Mouse (Mus musculus) ES-E14 (cell line): Measurements from ENCODE around the gene Tmprss4. TPM values are rescaled to one million over a fixed set of nuclear protein-coding genes. Genes with fewer than 3 reads are reported as not detected.

Experiments
- DNase-seq: peaks from one replicate; pipeline ENCODE4 v3.0.0-alpha.2; 2013; ENCODE audit warnings: low read depth, low spot score
- H3K27ac ChIP-seq: 2 replicates; pipeline ENCODE4 v1.5.1; 2012; ENCODE audit warnings: low read depth, mild to moderate bottlenecking, low read length, moderate library complexity, mixed read lengths; ENCODE audit not compliant: poor library complexity, insufficient read depth, severe bottlenecking
- H3K36me3 ChIP-seq: 2 replicates; pipeline ENCODE4 v1.6.1; 2012; ENCODE audit warnings: mild to moderate bottlenecking, low read length, moderate library complexity, mixed read lengths; ENCODE audit not compliant: control insufficient read depth, poor library complexity, insufficient read depth, severe bottlenecking
- H3K4me1 ChIP-seq, 2 experiments: fragments of 150-350 bp in 1 of 2; sonication (generic) in 1 of 2; 2 replicates each; pipeline ENCODE4 v1.6.1; 2012; ENCODE audit warnings: low read length in 2 of 2, mild to moderate bottlenecking in 1 of 2, mixed read lengths in 1 of 2; ENCODE audit not compliant: control insufficient read depth in 2 of 2, insufficient read depth in 2 of 2, poor library complexity in 1 of 2
- H3K4me3 ChIP-seq, 2 experiments: fragments of 150-350 bp in 1 of 2; sonication (generic) in 1 of 2; 2 replicates each; pipeline ENCODE4 v1.5.1; 2012; ENCODE audit warnings: low read length in 2 of 2, low read depth in 1 of 2, mild to moderate bottlenecking in 1 of 2, mixed read lengths in 1 of 2; ENCODE audit not compliant: insufficient read depth in 1 of 2, poor library complexity in 1 of 2, severe bottlenecking in 1 of 2
- H3K9ac ChIP-seq: 2 replicates; pipeline ENCODE4 v1.6.1; 2012; ENCODE audit warnings: low read depth, mild to moderate bottlenecking, low read length, mixed read lengths; ENCODE audit not compliant: poor library complexity, insufficient read depth, severe bottlenecking
- H3K9me3 ChIP-seq: fragments of 150-350 bp; sonication (generic); 2 replicates; pipeline ENCODE4 v1.6.1; 2012; ENCODE audit warnings: low read depth, mild to moderate bottlenecking, low read length; ENCODE audit not compliant: control insufficient read depth, insufficient read depth
- CHD2 ChIP-seq: IDR thresholded peaks from 2 replicates; pipeline ENCODE4 v1.6.1; 2014; ENCODE audit warnings: mild to moderate bottlenecking, low read depth, low read length, inconsistent platforms
- HCFC1 ChIP-seq: IDR thresholded peaks from 2 replicates; pipeline ENCODE4 v1.6.1; 2012; ENCODE audit warnings: low read length, inconsistent platforms, borderline replicate concordance; ENCODE audit not compliant: insufficient read depth
- MAFK ChIP-seq: IDR thresholded peaks from 2 replicates; pipeline ENCODE4 v1.6.1; 2014; ENCODE audit warnings: mild to moderate bottlenecking, low read depth, low read length, inconsistent platforms; ENCODE audit not compliant: insufficient read depth
- ZC3H11A ChIP-seq: IDR thresholded peaks from 2 replicates; pipeline ENCODE4 v1.6.1; 2012; ENCODE audit warnings: low read depth, mild to moderate bottlenecking, inconsistent platforms, low read length, borderline replicate concordance
- ZNF384 ChIP-seq: IDR thresholded peaks from 2 replicates; pipeline ENCODE4 v1.6.1; 2012; ENCODE audit warnings: low read depth, low read length, inconsistent platforms
- in situ Hi-C, 2 experiments: fragments of 600-800 bp; cut with MboI; formaldehyde crosslinking; loops; one replicate each; pipeline ENCODE4 v1.15.1; 2025; ENCODE audit warnings: low sequenced_read_pairs in 2 of 2, inconsistent platforms in 1 of 2; ENCODE audit not compliant: unreplicated experiment in 2 of 2
- total RNA-seq: library from RNA; depleted of rRNA; stranded (reverse); fragments of 300-350 nt; gene quantifications from 2 replicates; pipeline ENCODE4 v1.2.3, GENCODE M21; 2012; rRNA removed

Gene Tmprss4
- total RNA-seq, 1 experiment, result 0.36 TPM

- no peak overlapping the region for H3K4me3 ChIP-seq
- no peak for DNase-seq
- no peak for TF ChIP-seq HCFC1
- no peak for TF ChIP-seq ZNF384
- no peak for TF ChIP-seq MAFK
- no peak for TF ChIP-seq CHD2
- TF ChIP-seq ZC3H11A, result no peak
- H3K36me3 ChIP-seq, result no peaks in the 10 kb centered on the region
- in situ Hi-C loops, result no loop called here
- no peak overlapping the region for H3K27ac ChIP-seq
- no peak overlapping the region for H3K9ac ChIP-seq
- peaks cover 4 to 17% of the 10 kb centered on the region in 2 experiments; a peak in 3 of 4 replicates for H3K4me1 ChIP-seq
- H3K9me3 ChIP-seq, result no peaks in the 10 kb centered on the region
These were observed 73.8 kb downstream of the Tmprss4 start for GRCm38 (mm10) chr9:45130119-45130518.

- H3K27ac ChIP-seq, result no peak overlapping the region
- H3K9me3 ChIP-seq, result no peaks in the 10 kb centered on the region
- peak overlapping the region in 1 of 2 experiments; percentile 1; a peak in 1 of 4 replicates for H3K4me3 ChIP-seq
- H3K36me3 ChIP-seq, result no peaks in the 10 kb centered on the region
- no peak overlapping the region for H3K9ac ChIP-seq
- in situ Hi-C loops, result no loop called here
- peaks cover 4 to 26% of the 10 kb centered on the region in 2 experiments; a peak in 3 of 4 replicates for H3K4me1 ChIP-seq
- TF ChIP-seq ZC3H11A (no peak), CHD2 (no peak), MAFK (no peak), ZNF384 (no peak)
- DNase-seq, result no peak
These were observed 77.0 kb downstream of the Tmprss4 start for GRCm38 (mm10) chr9:45126941-45127340.

DNA sequence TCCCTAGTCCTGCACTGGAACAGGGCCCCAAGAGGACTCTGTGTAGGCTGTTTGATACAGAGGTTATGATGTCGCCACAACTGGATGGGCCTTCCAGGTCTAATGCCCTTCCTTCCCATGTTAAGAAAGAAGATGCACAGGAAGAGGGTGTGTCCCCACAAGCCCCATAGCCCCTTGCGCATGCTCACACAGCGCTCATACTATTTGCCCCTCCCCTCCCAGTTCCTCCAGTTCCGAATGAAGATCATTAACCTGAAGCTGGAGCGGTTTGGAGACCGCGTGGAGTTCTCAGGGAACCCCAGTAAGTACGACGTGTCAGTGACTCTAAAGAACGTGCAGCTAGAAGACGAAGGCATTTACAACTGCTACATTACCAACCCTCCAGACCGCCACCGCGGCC, 78.7 kb downstream of the Tmprss4 start:
- in situ Hi-C loops, result no loop called here
- Histone ChIP-seq H3K4me1 (peaks cover 4 to 26% of the 10 kb centered on the region in 2 experiments; a peak in 3 of 4 replicates), H3K4me3 (peak overlapping the region; percentile 34 to 38; a peak in 2 of 4 replicates), H3K9ac (peak overlapping the region; percentile 34; the same call in 1 of the 2 replicates), H3K36me3 (no peaks in the 10 kb centered on the region), H3K27ac (no peak overlapping the region), H3K9me3 (no peaks in the 10 kb centered on the region)
- no peak for DNase-seq
- TF ChIP-seq HCFC1, result no peak
- no peak for TF ChIP-seq CHD2
- no peak for TF ChIP-seq ZC3H11A
- TF ChIP-seq ZNF384, result no peak
- no peak for TF ChIP-seq MAFK

Other genes with a start within 250 kb of the Tmprss4 start
- gene Ube4a, start 238.5 kb downstream of the Tmprss4 start, total RNA-seq, result 46.5 and 56.3 TPM in 2 replicates
- gene Cd3g, start 223.7 kb downstream of the Tmprss4 start, total RNA-seq, result 0.27 TPM in 1 of 2 replicates, not detected in the other
- gene Cd3d, start 222.3 kb downstream of the Tmprss4 start, total RNA-seq, result not detected in 2 replicates
- 3.2 and 4.0 TPM in 2 replicates for gene Cd3e, start 194.5 kb downstream of the Tmprss4 start, total RNA-seq
- gene Mpzl2, start 164.3 kb downstream of the Tmprss4 start, total RNA-seq, result 13.3 and 18.9 TPM in 2 replicates
- gene Mpzl3, start 148.9 kb downstream of the Tmprss4 start, total RNA-seq, result 5.0 and 5.2 TPM in 2 replicates
- gene Jaml, start 124.9 kb downstream of the Tmprss4 start, total RNA-seq, result 0.16 and 0.40 TPM in 2 replicates
- gene Scn2b, start 86.3 kb downstream of the Tmprss4 start, total RNA-seq, result 1.1 and 1.7 TPM in 2 replicates
- 0.32 and 0.45 TPM in 2 replicates for gene Scn4b, start 65.7 kb downstream of the Tmprss4 start, total RNA-seq
- gene BC049352, start 22.1 kb downstream of the Tmprss4 start, total RNA-seq, result not detected in 2 replicates
- gene Il10ra, start 65.1 kb upstream of the Tmprss4 start, total RNA-seq, result 0.13 TPM in 1 of 2 replicates, not detected in the other
- 0.22 and 0.90 TPM in 2 replicates for gene Tmprss13, start 115.0 kb upstream of the Tmprss4 start, total RNA-seq
- gene Fxyd6, start 166.1 kb upstream of the Tmprss4 start, total RNA-seq, result 98.9 and 211 TPM in 2 replicates
- gene Fxyd2, start 195.6 kb upstream of the Tmprss4 start, total RNA-seq, result 2.2 and 2.5 TPM in 2 replicates
- 1.3 and 6.7 TPM in 2 replicates for gene Dscaml1, start 222.5 kb upstream of the Tmprss4 start, total RNA-seq